Mouse (Mus musculus) heart, postnatal 25 days (tissue): ENCODE measurements at regions not wholly inside any gene's neighbourhood (a gene's known extent, or its start where the extent isn't known, plus 50 kb on each side); places are given as distances from the start of the nearest gene placed in this dataset.
"Not testable (repeated sequence)": the region's sequence is repeated elsewhere in the genome, so short reads cannot be mapped to it uniquely, and the experiment has no call there.

Experiments used
- DNase-seq: peaks from one replicate; pipeline ENCODE4 v3.0.0; 2022; ENCODE audit warnings: low spot score
- intact Hi-C: fragments of 180-260 bp; cut with DNase I; formaldehyde crosslinking; loops from one replicate; pipeline ENCODE4 v1.15.1; 2025

GRCm38 (mm10) chr1:193536552-193536951 is 166.5 kb upstream of the Camk1g start:
- DNase-seq, result no peak
- intact Hi-C loops, result no loop called here

GRCm38 (mm10) chr1:193534449-193534848 is 164.4 kb upstream of the Camk1g start:
- intact Hi-C loops, result no loop called here
- DNase-seq, result no peak

- intact Hi-C loops, result no loop called here
- no peak for DNase-seq
Observed at GRCm38 (mm10) chr1:193526501-193526900, 156.4 kb upstream of the Camk1g start.

GRCm38 (mm10) chr1:193522007-193522406 is 151.9 kb upstream of the Camk1g start:
- intact Hi-C loops, result no loop called here
- no peak for DNase-seq

GRCm38 (mm10) chr1:193518840-193519239 is 148.7 kb upstream of the Camk1g start:
- DNase-seq, result no peak
- intact Hi-C loops, result no loop called here

GRCm38 (mm10) chr1:193517968-193518367 is 147.9 kb upstream of the Camk1g start:
- intact Hi-C loops, result no loop called here
- no peak for DNase-seq

- DNase-seq, result no peak
- intact Hi-C loops, result no loop called here
Observed at GRCm38 (mm10) chr1:193517293-193517692, 147.2 kb upstream of the Camk1g start.

GRCm38 (mm10) chr1:193516395-193516794 is 146.3 kb upstream of the Camk1g start:
- intact Hi-C loops, result no loop called here
- no peak for DNase-seq

GRCm38 (mm10) chr1:193513929-193514710 is 144.0 kb upstream of the Camk1g start:
- DNase-seq, result no peak
- intact Hi-C loops, result no loop called here

GRCm38 (mm10) chr1:193510066-193510793 is 140.1 kb upstream of the Camk1g start:
- DNase-seq, result no peak
- intact Hi-C loops, result no loop called here

- intact Hi-C loops, result no loop called here
- no peak for DNase-seq
Observed at GRCm38 (mm10) chr1:193508271-193508670, 138.2 kb upstream of the Camk1g start.

- DNase-seq, result no peak
- intact Hi-C loops, result no loop called here
Observed at GRCm38 (mm10) chr1:193506991-193507390, 136.9 kb upstream of the Camk1g start.

GRCm38 (mm10) chr1:193505381-193505780 is 135.3 kb upstream of the Camk1g start:
- intact Hi-C loops, result no loop called here
- DNase-seq, result no peak

- no peak for DNase-seq
Observed at GRCm38 (mm10) chr1:193504611-193505010, 134.5 kb upstream of the Camk1g start.

GRCm38 (mm10) chr1:193503624-193504325 is 133.7 kb upstream of the Camk1g start:
- DNase-seq, result no peak
- intact Hi-C loops, result loop anchor here (5.0 kb wide), 1 partner anchor 199 kb away; no protein-coding TSS in a partner anchor

More at GRCm38 (mm10) chr1:193504611-193505010, 134.5 kb upstream of the Camk1g start:
- intact Hi-C loops, result loop anchor here (5.0 kb wide), 1 partner anchor 198 kb away; no protein-coding TSS in a partner anchor

- DNase-seq, result no peak
- intact Hi-C loops, result no loop called here
Observed at GRCm38 (mm10) chr1:193496265-193497183, 126.4 kb upstream of the Camk1g start.

- DNase-seq, result no peak
- intact Hi-C loops, result no loop called here
Observed at GRCm38 (mm10) chr1:193488039-193488438, 117.9 kb upstream of the Camk1g start.

- intact Hi-C loops, DNase-seq: not testable (repeated sequence)
Observed at GRCm38 (mm10) chr1:193486668-193487067, 116.6 kb upstream of the Camk1g start.

- no peak for DNase-seq
- intact Hi-C loops, result no loop called here
Observed at GRCm38 (mm10) chr1:193484977-193485376, 114.9 kb upstream of the Camk1g start.

- intact Hi-C loops, result no loop called here
- no peak for DNase-seq
Observed at GRCm38 (mm10) chr1:193477298-193477697, 107.2 kb upstream of the Camk1g start.
